Mouse (Mus musculus): ENCODE measurements at regions not wholly inside any gene's neighbourhood (a gene's known extent, or its start where the extent isn't known, plus 50 kb on each side); places are given as distances from the start of the nearest gene placed in this dataset.

DNA sequence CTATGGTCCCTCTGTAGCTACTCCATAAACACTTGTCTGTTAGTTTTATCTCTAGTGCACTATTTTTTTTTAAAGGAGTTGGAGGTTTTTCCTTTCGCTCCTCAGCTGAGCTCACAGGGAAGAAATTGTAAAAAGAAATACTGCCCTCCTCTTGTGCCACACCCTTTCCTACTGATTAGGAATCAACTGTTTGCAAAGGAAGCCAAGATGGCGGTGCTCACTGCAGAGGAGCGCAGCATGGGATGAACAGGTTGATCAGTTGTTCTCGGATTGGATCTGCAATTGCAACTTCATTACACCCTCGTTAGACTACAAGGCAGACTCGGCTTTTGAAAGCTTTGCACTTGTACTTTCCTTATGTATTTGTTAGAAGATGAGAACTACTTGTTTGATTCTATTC is 218.2 kb downstream of the Klf5 start:
- H3K27ac ChIP-seq (ENCODE audit: control insufficient read depth, insufficient read depth, low read depth, low read length): no peak overlapping the region
- peaks cover 2% of the 10 kb centered on the region; the same call in 1 of the 2 replicates for H3K4me1 ChIP-seq (ENCODE audit: control insufficient read depth, insufficient read depth, low read length)
- no peaks in the 10 kb centered on the region for H3K27me3 ChIP-seq (ENCODE audit: control insufficient read depth, insufficient read depth, low read length)
- TF ChIP-seq POLR2A (IDR thresholded peaks at IDR 0.05; ENCODE audit: control insufficient read depth, low read depth, low read length) (no peak), CTCF (IDR thresholded peaks at IDR 0.05; ENCODE audit: control insufficient read depth, insufficient read depth, insufficient replicate concordance, low read depth, low read length) (no peak)
- no peak overlapping the region for H3K4me3 ChIP-seq (ENCODE audit: control insufficient read depth, low read depth, low read length)
- H3K36me3 ChIP-seq (ENCODE audit: control insufficient read depth, insufficient read depth, low read length): no peaks in the 10 kb centered on the region

GRCm38 (mm10) chr14:99520343-99520742 is 221.9 kb downstream of the Klf5 start:
- H3K4me3 ChIP-seq (ENCODE audit: control insufficient read depth, low read depth, low read length): no peak overlapping the region
- H3K27ac ChIP-seq (ENCODE audit: control insufficient read depth, insufficient read depth, low read depth, low read length): no peak overlapping the region
- no peaks in the 10 kb centered on the region for H3K36me3 ChIP-seq (ENCODE audit: control insufficient read depth, insufficient read depth, low read length)
- no peaks in the 10 kb centered on the region for H3K27me3 ChIP-seq (ENCODE audit: control insufficient read depth, insufficient read depth, low read length)
- TF ChIP-seq CTCF (IDR thresholded peaks at IDR 0.05; ENCODE audit: control insufficient read depth, insufficient read depth, insufficient replicate concordance, low read depth, low read length): no peak
- TF ChIP-seq POLR2A (IDR thresholded peaks at IDR 0.05; ENCODE audit: control insufficient read depth, low read depth, low read length): no peak
- H3K4me1 ChIP-seq (ENCODE audit: control insufficient read depth, insufficient read depth, low read length): peaks cover 5% of the 10 kb centered on the region

GRCm38 (mm10) chr14:99521954-99522523 is 223.5 kb downstream of the Klf5 start:
- H3K27me3 ChIP-seq (ENCODE audit: control insufficient read depth, insufficient read depth, low read length): no peaks in the 10 kb centered on the region
- TF ChIP-seq CTCF (IDR thresholded peaks at IDR 0.05; ENCODE audit: control insufficient read depth, insufficient read depth, insufficient replicate concordance, low read depth, low read length) (no peak), POLR2A (IDR thresholded peaks at IDR 0.05; ENCODE audit: control insufficient read depth, low read depth, low read length) (no peak)
- H3K36me3 ChIP-seq (ENCODE audit: control insufficient read depth, insufficient read depth, low read length): no peaks in the 10 kb centered on the region
- no peak overlapping the region for H3K27ac ChIP-seq (ENCODE audit: control insufficient read depth, insufficient read depth, low read depth, low read length)
- peak overlapping the region; percentile 19 for H3K4me3 ChIP-seq (ENCODE audit: control insufficient read depth, low read depth, low read length)
- peaks cover 5% of the 10 kb centered on the region for H3K4me1 ChIP-seq (ENCODE audit: control insufficient read depth, insufficient read depth, low read length)

GRCm38 (mm10) chr14:99535781-99536180 is 237.3 kb downstream of the Klf5 start:
- no peaks in the 10 kb centered on the region for H3K36me3 ChIP-seq (ENCODE audit: control insufficient read depth, insufficient read depth, low read length)
- TF ChIP-seq POLR2A (IDR thresholded peaks at IDR 0.05; ENCODE audit: control insufficient read depth, low read depth, low read length) (no peak), CTCF (IDR thresholded peaks at IDR 0.05; ENCODE audit: control insufficient read depth, insufficient read depth, insufficient replicate concordance, low read depth, low read length) (no peak)
- no peak overlapping the region for H3K4me3 ChIP-seq (ENCODE audit: control insufficient read depth, low read depth, low read length)
- H3K4me1 ChIP-seq (ENCODE audit: control insufficient read depth, insufficient read depth, low read length): no peaks in the 10 kb centered on the region
- no peak overlapping the region for H3K27ac ChIP-seq (ENCODE audit: control insufficient read depth, insufficient read depth, low read depth, low read length)
- no peaks in the 10 kb centered on the region for H3K27me3 ChIP-seq (ENCODE audit: control insufficient read depth, insufficient read depth, low read length)

- no peaks in the 10 kb centered on the region for H3K4me1 ChIP-seq (ENCODE audit: control insufficient read depth, insufficient read depth, low read length)
- H3K27ac ChIP-seq (ENCODE audit: control insufficient read depth, insufficient read depth, low read depth, low read length): no peak overlapping the region
- no peak for TF ChIP-seq POLR2A (IDR thresholded peaks at IDR 0.05; ENCODE audit: control insufficient read depth, low read depth, low read length)
- H3K27me3 ChIP-seq (ENCODE audit: control insufficient read depth, insufficient read depth, low read length): no peaks in the 10 kb centered on the region
- no peaks in the 10 kb centered on the region for H3K36me3 ChIP-seq (ENCODE audit: control insufficient read depth, insufficient read depth, low read length)
- H3K4me3 ChIP-seq (ENCODE audit: control insufficient read depth, low read depth, low read length): no peak overlapping the region
Measured at GRCm38 (mm10) chr14:99537286-99537685, 238.8 kb downstream of the Klf5 start.

DNA sequence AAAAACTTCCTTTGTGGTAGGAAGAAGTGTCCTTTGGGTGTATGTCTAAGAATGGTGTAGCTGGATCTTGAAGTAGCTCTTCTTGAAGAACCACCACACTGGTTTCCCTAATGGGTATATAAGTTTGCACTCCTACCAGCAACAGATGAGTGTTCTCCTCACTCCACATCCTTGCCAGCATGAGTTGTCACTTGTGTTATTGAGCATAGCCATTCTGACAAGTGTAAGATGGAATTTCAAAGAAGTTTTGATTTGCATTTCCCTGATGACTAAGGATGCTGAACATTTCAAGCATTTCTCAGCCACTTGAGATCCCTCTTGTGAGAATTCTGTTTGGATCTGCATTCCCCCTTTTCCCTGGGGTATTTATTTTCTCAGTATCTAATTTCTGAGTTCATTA is 243.2 kb downstream of the Klf5 start:
- no peaks in the 10 kb centered on the region for H3K27me3 ChIP-seq (ENCODE audit: control insufficient read depth, insufficient read depth, low read length)
- no peak overlapping the region for H3K4me3 ChIP-seq (ENCODE audit: control insufficient read depth, low read depth, low read length)
- no peaks in the 10 kb centered on the region for H3K36me3 ChIP-seq (ENCODE audit: control insufficient read depth, insufficient read depth, low read length)
- no peaks in the 10 kb centered on the region for H3K4me1 ChIP-seq (ENCODE audit: control insufficient read depth, insufficient read depth, low read length)
- no peak for TF ChIP-seq CTCF (IDR thresholded peaks at IDR 0.05; ENCODE audit: control insufficient read depth, insufficient read depth, insufficient replicate concordance, low read depth, low read length)
- TF ChIP-seq POLR2A (IDR thresholded peaks at IDR 0.05; ENCODE audit: control insufficient read depth, low read depth, low read length): no peak
- H3K27ac ChIP-seq (ENCODE audit: control insufficient read depth, insufficient read depth, low read depth, low read length): no peak overlapping the region

GRCm38 (mm10) chr14:99547931-99548330 is 249.4 kb downstream of the Klf5 start:
- Histone ChIP-seq H3K36me3 (ENCODE audit: control insufficient read depth, insufficient read depth, low read length) (no peaks in the 10 kb centered on the region), H3K27ac (ENCODE audit: control insufficient read depth, insufficient read depth, low read depth, low read length) (no peak overlapping the region), H3K4me1 (ENCODE audit: control insufficient read depth, insufficient read depth, low read length) (no peaks in the 10 kb centered on the region), H3K27me3 (ENCODE audit: control insufficient read depth, insufficient read depth, low read length) (no peaks in the 10 kb centered on the region), H3K4me3 (ENCODE audit: control insufficient read depth, low read depth, low read length) (no peak overlapping the region)
- no peak for TF ChIP-seq CTCF (IDR thresholded peaks at IDR 0.05; ENCODE audit: control insufficient read depth, insufficient read depth, insufficient replicate concordance, low read depth, low read length)
